Mouse (Mus musculus) heart, postnatal 14 days (tissue): ENCODE results near the gene Tmem198. TPM values are rescaled to one million over a fixed set of nuclear protein-coding genes. Genes with fewer than 3 reads are reported as not detected.

Source experiments
- DNase-seq, 2 experiments: peaks; one replicate each; pipeline ENCODE4 v3.0.0; 2021 to 2022
- intact Hi-C: fragments of 180-260 bp; cut with DNase I; formaldehyde crosslinking; loops from one replicate; pipeline ENCODE4 v1.15.1; 2025
- total RNA-seq, 2 experiments: library from RNA; stranded (reverse); gene quantifications; 2 replicates each; pipeline ENCODE4 v1.2.3; 2021

The Tmem198 gene
- total RNA-seq, 2 experiments from 2014 or later, result 0.26 to 0.88 TPM

- intact Hi-C loops, result no loop called here
- DNase-seq, result no peak
Measured at GRCm38 (mm10) chr1:75511437-75512210, 32.3 kb downstream of the Tmem198 start.

GRCm38 (mm10) chr1:75512550-75512949 is 33.2 kb downstream of the Tmem198 start:
- intact Hi-C loops, result no loop called here
- DNase-seq, result no peak

- intact Hi-C loops, result no loop called here
Measured at GRCm38 (mm10) chr1:75516703-75517380, 37.5 kb downstream of the Tmem198 start.

GRCm38 (mm10) chr1:75517984-75518383 is 38.7 kb downstream of the Tmem198 start:
- DNase-seq, result no peak
- intact Hi-C loops, result no loop called here

More at GRCm38 (mm10) chr1:75516703-75517380, 37.5 kb downstream of the Tmem198 start:
- DNase-seq, result no peak

GRCm38 (mm10) chr1:75518427-75518826 is 39.1 kb downstream of the Tmem198 start:
- no peak for DNase-seq
- intact Hi-C loops, result no loop called here

GRCm38 (mm10) chr1:75519576-75519975 is 40.2 kb downstream of the Tmem198 start:
- no peak for DNase-seq
- intact Hi-C loops, result no loop called here

GRCm38 (mm10) chr1:75521321-75522031 is 42.1 kb downstream of the Tmem198 start, which contains the start of gene Stk11ip:
Gene Stk11ip (plus strand): TSS chr1:75521529.
- DNase-seq, result peak; percentile 90 to 95
- intact Hi-C loops, result loop anchor here (2.0 kb wide), 1 partner anchor 15 kb away; the partner anchor contains the start of genes Inha and Obsl1

GRCm38 (mm10) chr1:75524679-75525078 is 45.3 kb downstream of the Tmem198 start:
- DNase-seq, result no peak
- intact Hi-C loops, result no loop called here

GRCm38 (mm10) chr1:75530546-75530945 is 51.2 kb downstream of the Tmem198 start:
- no peak for DNase-seq
- intact Hi-C loops, result no loop called here

GRCm38 (mm10) chr1:75532280-75533172 is 53.2 kb downstream of the Tmem198 start:
- DNase-seq, result no peak
- intact Hi-C loops, result no loop called here

- intact Hi-C loops, result no loop called here
- DNase-seq, result no peak
Measured at GRCm38 (mm10) chr1:75533325-75534252, 54.3 kb downstream of the Tmem198 start.

Other genes starting within 250 kb of the Tmem198 start
- gene A630095N17Rik, start 247.4 kb upstream of the Tmem198 start, total RNA-seq, result not detected
- 10 to 100 TPM; 66.4 to 74.6 TPM for gene Dnajb2, start 243.1 kb upstream of the Tmem198 start, total RNA-seq
- under 1 TPM; 0.44 to 0.60 TPM for gene Ptprn, start 215.0 kb upstream of the Tmem198 start, total RNA-seq
- not detected for gene Resp18, start 201.1 kb upstream of the Tmem198 start, total RNA-seq
- 10 to 100 TPM; 85.6 to 88.5 TPM for gene Dnpep, start 161.5 kb upstream of the Tmem198 start, total RNA-seq
- 1,000 to 10,000 TPM; 1,039 to 1,057 TPM for gene Des, start 119.2 kb upstream of the Tmem198 start, total RNA-seq
- gene Speg, start 104.2 kb upstream of the Tmem198 start, total RNA-seq, result 100 to 1,000 TPM; 125 to 126 TPM
- gene Gmppa, start 43.6 kb upstream of the Tmem198 start, total RNA-seq, result 10 to 100 TPM; 32.3 to 32.5 TPM
- not detected for gene Asic4, start 29.1 kb upstream of the Tmem198 start, total RNA-seq
- 10 to 100 TPM; 29.5 to 30.1 TPM for gene Chpf, start 225 bp upstream of the Tmem198 start, total RNA-seq
- 100 to 1,000 TPM; 166 to 172 TPM for gene Obsl1, start 26.9 kb downstream of the Tmem198 start, total RNA-seq
- 1 to 10 TPM; 6.0 to 7.8 TPM for gene Inha, start 27.5 kb downstream of the Tmem198 start, total RNA-seq
- 10 to 100 TPM; 10.3 to 13.9 TPM for gene Stk11ip, start 42.0 kb downstream of the Tmem198 start, total RNA-seq
- 100 to 1,000 TPM; 172 to 178 TPM for gene Slc4a3, start 66.7 kb downstream of the Tmem198 start, total RNA-seq